Mouse (Mus musculus): ENCODE results near the gene Arhgef17. TPM values are rescaled to one million over a fixed set of nuclear protein-coding genes. Genes with fewer than 3 reads are reported as not detected.
A peak's percentile ranks its signal among the peaks of the same experiment; 100 is the strongest.

The Arhgef17 gene
- total RNA-seq (2021), result 10 to 100 TPM; 40.4 to 43.6 TPM
- long read RNA-seq, experiment 1, full-length matches to known transcripts, result 6 of 15 reads
- long read RNA-seq, experiment 1, partial matches to known transcripts, result 2 of 15 reads
- long read RNA-seq, experiment 1, other reads (novel, unspliced or antisense), result 7 of 15 reads
- long read RNA-seq, experiment 2, full-length matches to known transcripts, result 9 of 20 reads
- long read RNA-seq, experiment 2, partial matches to known transcripts, result 4 of 20 reads
- long read RNA-seq, experiment 2, other reads (novel, unspliced or antisense), result 7 of 20 reads

GRCm38 (mm10) chr7:100931926-100932480, at the start of gene Arhgef17:
TSS of gene Arhgef17 (minus strand) at chr7:100932107.
- DNase-seq (ENCODE audit: low spot score in 2 of 2), result peak in 1 of 2 experiments; percentile 74

GRCm38 (mm10) chr7:100979175-100979574, 47.3 kb upstream of the Arhgef17 start:
- DNase-seq (ENCODE audit: low spot score in 2 of 2), result peak; percentile 58 to 81

- DNase-seq (ENCODE audit: low spot score in 2 of 2), result no peak
Measured at GRCm38 (mm10) chr7:100978171-100978570, 46.3 kb upstream of the Arhgef17 start.

- no peak for DNase-seq (ENCODE audit: low spot score in 2 of 2)
Measured at GRCm38 (mm10) chr7:100974135-100974903, 42.4 kb upstream of the Arhgef17 start, which contains the start of gene P2ry6. TSS of gene P2ry6 (minus strand) at chr7:100974649.

GRCm38 (mm10) chr7:100972875-100973274, 41.0 kb upstream of the Arhgef17 start:
- DNase-seq (ENCODE audit: low spot score in 2 of 2), result no peak

GRCm38 (mm10) chr7:100968874-100969659, 37.2 kb upstream of the Arhgef17 start:
- DNase-seq (ENCODE audit: low spot score in 2 of 2), result no peak

- DNase-seq (ENCODE audit: low spot score in 2 of 2), result no peak
Measured at GRCm38 (mm10) chr7:100968376-100968775, 36.5 kb upstream of the Arhgef17 start.

- no peak for DNase-seq (ENCODE audit: low spot score in 2 of 2)
Measured at GRCm38 (mm10) chr7:100967850-100968249, 35.9 kb upstream of the Arhgef17 start.

GRCm38 (mm10) chr7:100966014-100966413, 34.1 kb upstream of the Arhgef17 start:
- DNase-seq (ENCODE audit: low spot score in 2 of 2), result no peak

- DNase-seq (ENCODE audit: low spot score in 2 of 2), result no peak
Measured at GRCm38 (mm10) chr7:100965079-100965478, 33.2 kb upstream of the Arhgef17 start.

GRCm38 (mm10) chr7:100964242-100964641, 32.3 kb upstream of the Arhgef17 start:
- DNase-seq (ENCODE audit: low spot score in 2 of 2), result no peak

- DNase-seq (ENCODE audit: low spot score in 2 of 2), result no peak
Measured at GRCm38 (mm10) chr7:100963381-100963780, 31.5 kb upstream of the Arhgef17 start.

- DNase-seq (ENCODE audit: low spot score in 2 of 2), result no peak
Measured at GRCm38 (mm10) chr7:100961146-100961545, 29.2 kb upstream of the Arhgef17 start.

- no peak for DNase-seq (ENCODE audit: low spot score in 2 of 2)
Measured at GRCm38 (mm10) chr7:100960462-100960861, 28.6 kb upstream of the Arhgef17 start.

- DNase-seq (ENCODE audit: low spot score in 2 of 2), result no peak
Measured at GRCm38 (mm10) chr7:100958426-100958825, 26.5 kb upstream of the Arhgef17 start.

- no peak for DNase-seq (ENCODE audit: low spot score in 2 of 2)
Measured at GRCm38 (mm10) chr7:100952686-100953085, 20.8 kb upstream of the Arhgef17 start.

GRCm38 (mm10) chr7:100951903-100952302, 20.0 kb upstream of the Arhgef17 start:
- DNase-seq (ENCODE audit: low spot score in 2 of 2), result no peak

- DNase-seq (ENCODE audit: low spot score in 2 of 2), result no peak
Measured at GRCm38 (mm10) chr7:100950481-100951010, 18.6 kb upstream of the Arhgef17 start.

GRCm38 (mm10) chr7:100950031-100950430, 18.1 kb upstream of the Arhgef17 start:
- no peak for DNase-seq (ENCODE audit: low spot score in 2 of 2)

GRCm38 (mm10) chr7:100944738-100945137, 12.8 kb upstream of the Arhgef17 start:
- DNase-seq (ENCODE audit: low spot score in 2 of 2), result no peak

- no peak for DNase-seq (ENCODE audit: low spot score in 2 of 2)
Measured at GRCm38 (mm10) chr7:100944306-100944705, 12.4 kb upstream of the Arhgef17 start.

All from gastrocnemius, postnatal 4 days (tissue).